Mouse (Mus musculus) layer of hippocampus, adult 8-10 months (tissue): ENCODE results near the gene Slc17a3. TPM values are rescaled to one million over a fixed set of nuclear protein-coding genes. Genes with fewer than 3 reads are reported as not detected.

Experiments used
- DNase-seq, 2 experiments: peaks; one replicate each; pipeline ENCODE4 v3.0.0; 2022; ENCODE audit warnings: low spot score in 2 of 2
- total RNA-seq, 4 experiments: library from RNA; stranded (reverse); gene quantifications; 2 replicates each; pipeline ENCODE4 v1.2.4; 2022

Gene Slc17a3
- total RNA-seq, 4 experiments from 2014 or later: not detected

- no peak for DNase-seq
Observed at GRCm38 (mm10) chr13:23873141-23873540, 33.9 kb downstream of the Slc17a3 start.

- DNase-seq: no peak
Observed at GRCm38 (mm10) chr13:23879106-23879505, 39.9 kb downstream of the Slc17a3 start.

- no peak for DNase-seq
Observed at GRCm38 (mm10) chr13:23879636-23880035, 40.4 kb downstream of the Slc17a3 start.

GRCm38 (mm10) chr13:23885540-23885939 lies 46.3 kb downstream of the Slc17a3 start:
- no peak for DNase-seq

GRCm38 (mm10) chr13:23887026-23887725 lies 47.9 kb downstream of the Slc17a3 start:
- no peak for DNase-seq

GRCm38 (mm10) chr13:23889011-23889605 lies 49.9 kb downstream of the Slc17a3 start:
- DNase-seq: no peak

GRCm38 (mm10) chr13:23892592-23893268 lies 53.5 kb downstream of the Slc17a3 start:
- no peak for DNase-seq

GRCm38 (mm10) chr13:23893269-23893593 lies 54.0 kb downstream of the Slc17a3 start:
- DNase-seq: no peak

GRCm38 (mm10) chr13:23898242-23898641 lies 59.0 kb downstream of the Slc17a3 start:
- DNase-seq: no peak

- DNase-seq: no peak
Observed at GRCm38 (mm10) chr13:23906906-23907305, 67.7 kb downstream of the Slc17a3 start.

GRCm38 (mm10) chr13:23910121-23910520 lies 70.9 kb downstream of the Slc17a3 start:
- DNase-seq: no peak

Other genes with a start within 250 kb of the Slc17a3 start
- gene Hist1h2be, start 218.3 kb upstream of the Slc17a3 start, total RNA-seq: 10 to 100 TPM in 2 of 4 experiments, 1 to 10 TPM in 2; 7.9 to 10.8 (median 9.3) TPM
- gene Hist1h1e, start 216.9 kb upstream of the Slc17a3 start, total RNA-seq: 10 to 100 TPM; 36.1 to 50.5 (median 42.7) TPM
- 1 to 10 TPM; 1.4 to 3.1 (median 2.7) TPM for gene Hist1h2ac, start 155.5 kb upstream of the Slc17a3 start, total RNA-seq
- gene Hist1h2bc, start 155.2 kb upstream of the Slc17a3 start, total RNA-seq: 10 to 100 TPM; 33.4 to 55.2 (median 44.8) TPM
- gene Hist1h1t, start 143.6 kb upstream of the Slc17a3 start, total RNA-seq: under 1 TPM in 1 of 4 experiments, not detected in 3; 0.50 TPM
- 10 to 100 TPM; 71.6 to 90.3 (median 85.0) TPM for gene Hist1h4c, start 141.0 kb upstream of the Slc17a3 start, total RNA-seq
- 1 to 10 TPM; 3.9 to 9.4 (median 7.0) TPM for gene Hfe, start 128.6 kb upstream of the Slc17a3 start, total RNA-seq
- 10 to 100 TPM; 39.1 to 69.2 (median 53.5) TPM for gene Hist1h1c, start 100.6 kb upstream of the Slc17a3 start, total RNA-seq
- gene Hist1h3c, start 93.8 kb upstream of the Slc17a3 start, total RNA-seq: 1 to 10 TPM in 3 of 4 experiments, not detected in 1; 1.7 to 3.1 (median 2.7) TPM
- gene Hist1h2bb, start 92.7 kb upstream of the Slc17a3 start, total RNA-seq: 10 to 100 TPM; 14.1 to 21.7 (median 16.7) TPM
- gene Hist1h2ab, start 88.3 kb upstream of the Slc17a3 start, total RNA-seq: 10 to 100 TPM; 18.6 to 28.1 (median 23.5) TPM
- gene Hist1h3b, start 87.2 kb upstream of the Slc17a3 start, total RNA-seq: 10 to 100 TPM in 2 of 4 experiments, 1 to 10 TPM in 2; 3.1 to 10.4 (median 8.0) TPM
- gene Hist1h4b, start 82.4 kb upstream of the Slc17a3 start, total RNA-seq: 10 to 100 TPM; 47.4 to 67.0 (median 59.9) TPM
- 10 to 100 TPM; 31.9 to 42.9 (median 37.9) TPM for gene Hist1h4a, start 78.2 kb upstream of the Slc17a3 start, total RNA-seq
- 10 to 100 TPM; 22.7 to 39.9 (median 29.0) TPM for gene Hist1h3a, start 77.0 kb upstream of the Slc17a3 start, total RNA-seq
- gene Hist1h1a, start 75.8 kb upstream of the Slc17a3 start, total RNA-seq: 10 to 100 TPM; 12.6 to 19.3 (median 16.9) TPM
- not detected for gene Trim38, start 69.5 kb upstream of the Slc17a3 start, total RNA-seq
- gene Slc17a2, start 32.4 kb upstream of the Slc17a3 start, total RNA-seq: not detected
- gene Slc17a1, start 28.3 kb downstream of the Slc17a3 start, total RNA-seq: not detected
- gene Slc17a4, start 75.6 kb downstream of the Slc17a3 start, total RNA-seq: not detected
- not detected for gene Hist1h2ba, start 94.7 kb downstream of the Slc17a3 start, total RNA-seq
- not detected for gene Hist1h2aa, start 95.0 kb downstream of the Slc17a3 start, total RNA-seq
- gene Scgn, start 151.8 kb downstream of the Slc17a3 start, total RNA-seq: 1 to 10 TPM; 1.4 to 2.8 (median 2.1) TPM